Mouse (Mus musculus) granulocyte monocyte progenitor cell, adult 5-6 weeks (primary cell): ENCODE measurements around the gene Mast1. TPM values are rescaled to one million over a fixed set of nuclear protein-coding genes. Genes with fewer than 3 reads are reported as not detected.
A peak's percentile ranks its signal among the peaks of the same experiment; 100 is the strongest.
"Not testable (repeated sequence)": the region's sequence is repeated elsewhere in the genome, so short reads cannot be mapped to it uniquely, and the experiment has no call there.

Source experiments
- ATAC-seq: replicated peaks from 2 replicates; pipeline ENCODE4 v1.8.0; 2016; ENCODE audit warnings: mild to moderate bottlenecking, moderate TSS enrichment, inconsistent platforms; ENCODE audit not compliant: poor library complexity, severe bottlenecking
- total RNA-seq, 2 experiments: library from RNA; stranded (forward) in 1 of 2; stranded (reverse) in 1 of 2; fragments of 200-712, 200-1000 nt in 1 of 2; fragments of >200 nt in 1 of 2; fragmentation: Nextera tagmentation in 1 of 2; gene quantifications; 2 replicates each; pipeline ENCODE4 v1.2.3; 2014 to 2017

Gene Mast1
- total RNA-seq, 2 experiments from 2014 or later, result not detected

DNA sequence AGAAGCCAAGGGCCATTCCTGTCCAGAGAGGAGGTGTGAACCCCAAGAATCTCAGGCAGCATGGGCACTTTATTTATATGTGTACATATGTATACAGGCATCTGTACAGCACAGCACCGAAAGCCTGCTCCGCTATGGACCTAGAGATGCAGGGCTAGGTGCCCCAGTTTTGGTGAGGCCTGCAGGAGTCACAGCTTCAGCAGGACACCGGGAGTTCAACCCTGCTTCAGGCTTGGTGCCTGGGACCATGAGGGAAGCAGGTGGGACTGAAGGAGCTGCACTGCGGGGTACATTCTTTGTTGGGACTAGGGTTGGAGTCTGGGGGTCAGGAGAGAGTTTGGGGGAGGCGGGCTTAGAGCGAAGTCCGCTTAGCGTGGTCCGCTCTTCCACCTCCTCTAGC lies 25.3 kb downstream of the Mast1 start:
- no peak for ATAC-seq

DNA sequence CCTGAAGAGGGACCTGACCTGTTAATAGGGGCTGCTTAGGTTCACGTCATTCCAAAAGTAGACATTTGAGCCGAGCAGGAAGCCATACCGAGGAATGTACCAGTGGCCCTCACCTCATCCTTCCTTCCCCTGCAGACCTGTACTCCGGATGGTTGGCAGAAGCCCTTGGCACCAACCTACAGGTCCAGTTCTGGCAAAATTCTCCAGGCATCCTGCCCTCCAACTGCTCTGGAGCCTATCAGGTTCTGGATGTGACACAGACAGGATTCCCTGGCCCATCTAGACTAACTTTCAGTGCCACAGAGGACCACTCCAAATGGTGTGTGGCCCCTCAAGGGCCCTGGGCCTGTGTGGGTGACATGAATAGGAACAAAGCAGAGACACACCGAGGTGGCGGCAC lies 26.6 kb downstream of the Mast1 start:
- ATAC-seq, result no peak

DNA sequence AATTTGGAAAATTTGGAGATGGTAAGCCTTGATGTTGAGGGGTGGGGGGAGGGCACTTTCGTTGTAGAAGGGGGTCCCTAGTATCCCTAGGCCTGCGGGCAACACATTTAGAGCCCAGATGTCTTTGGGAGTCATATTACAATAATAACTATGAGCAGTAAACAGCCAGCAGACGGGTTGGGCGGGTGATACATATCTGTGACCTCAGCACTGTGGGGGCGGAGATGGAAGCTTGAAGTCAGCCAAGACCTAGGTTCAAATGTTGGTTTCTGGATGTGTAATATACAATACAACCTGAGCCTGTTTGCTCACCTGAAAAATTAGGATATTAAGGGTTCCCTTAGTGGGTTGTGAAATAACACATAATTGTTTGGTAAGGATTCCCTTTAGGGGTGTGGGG lies 27.2 kb downstream of the Mast1 start:
- ATAC-seq, result no peak

DNA sequence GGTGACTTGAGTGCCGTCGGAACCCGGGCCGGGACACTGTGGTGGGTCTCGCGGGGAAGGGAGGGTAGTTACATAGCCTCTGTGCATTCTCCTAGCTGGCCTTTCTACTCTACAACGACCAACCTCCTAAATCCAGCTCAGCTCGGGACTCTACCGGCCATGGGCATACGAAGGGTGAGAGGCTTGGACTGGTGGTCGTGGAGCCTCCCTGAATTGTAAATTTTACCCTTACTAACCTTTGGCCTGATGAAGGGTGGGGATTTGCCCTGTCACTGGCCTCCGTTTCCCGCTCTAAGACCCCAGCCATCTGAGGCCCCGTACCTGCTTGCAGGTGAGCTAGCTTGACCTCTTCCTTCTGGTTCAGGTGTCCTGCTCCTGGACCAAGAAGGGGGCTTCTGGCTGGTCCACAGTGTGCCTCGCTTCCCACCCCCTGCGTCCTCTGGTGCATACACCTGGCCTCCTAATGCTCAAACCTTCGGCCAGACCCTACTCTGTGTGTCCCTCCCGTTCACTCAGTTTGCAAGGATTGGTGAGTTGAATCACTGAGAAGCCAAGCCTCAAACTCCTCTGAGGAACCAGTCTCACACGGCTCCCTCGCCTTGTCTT lies 27.9 kb downstream of the Mast1 start:
- ATAC-seq, result no peak

DNA sequence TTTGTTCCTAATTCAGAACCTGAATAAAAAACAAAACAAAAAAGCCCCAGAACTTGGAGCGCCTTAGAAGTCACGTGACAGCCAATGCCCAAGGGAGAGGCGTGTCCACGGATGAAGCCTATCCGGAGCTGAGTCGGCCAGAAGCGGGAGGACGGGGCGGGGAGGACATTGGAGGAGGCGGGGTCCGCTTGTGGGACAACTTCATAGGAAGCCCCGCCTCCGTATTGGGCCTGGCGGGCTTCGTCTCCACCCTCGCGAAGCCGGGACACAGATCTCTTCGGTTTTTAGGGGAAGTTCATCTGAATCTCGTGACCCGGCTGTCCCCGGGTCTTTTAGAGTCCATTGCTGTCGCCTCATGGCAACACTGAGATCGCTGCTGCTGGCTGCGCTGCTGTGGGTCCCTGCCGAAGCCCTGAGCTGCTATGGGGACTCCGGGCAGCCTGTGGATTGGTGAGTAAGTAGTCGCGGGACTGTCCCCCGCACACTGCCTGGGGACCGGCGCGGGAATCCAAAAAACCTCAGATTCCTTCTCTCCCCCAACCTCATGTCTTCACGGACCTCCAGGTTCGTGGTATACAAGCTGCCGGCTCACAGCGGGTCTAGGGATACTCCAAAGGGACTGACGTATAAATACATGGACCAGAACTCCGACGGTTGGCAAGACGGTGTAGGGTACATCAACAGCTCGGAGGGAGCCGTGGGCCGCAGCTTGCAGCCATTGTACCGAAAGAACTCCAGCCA lies 28.6 kb downstream of the Mast1 start, which contains the start of gene Dnase2a:
Dnase2a (plus strand) TSS at position 140 of the 741 bp plus-strand sequence.
- peak; percentile 92 for ATAC-seq

DNA sequence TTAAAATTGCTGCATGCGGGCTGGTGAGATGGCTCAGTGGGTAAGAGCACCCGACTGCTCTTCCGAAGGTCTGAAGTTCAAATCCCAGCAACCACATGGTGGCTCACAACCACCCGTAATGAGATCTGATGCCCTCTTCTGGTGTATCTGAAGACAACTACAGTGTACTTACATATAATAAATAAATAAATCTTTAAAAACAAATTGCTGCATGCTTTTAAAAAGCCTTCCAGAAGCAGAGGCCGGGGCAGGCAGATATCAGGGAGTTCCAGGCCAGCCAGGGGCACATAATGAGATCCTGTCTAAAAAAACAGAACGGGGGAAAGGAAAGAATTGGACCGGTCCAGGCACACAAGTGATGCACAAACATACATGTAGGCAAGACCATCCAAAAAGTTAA lies 29.2 kb downstream of the Mast1 start:
- ATAC-seq, result not testable (repeated sequence)

DNA sequence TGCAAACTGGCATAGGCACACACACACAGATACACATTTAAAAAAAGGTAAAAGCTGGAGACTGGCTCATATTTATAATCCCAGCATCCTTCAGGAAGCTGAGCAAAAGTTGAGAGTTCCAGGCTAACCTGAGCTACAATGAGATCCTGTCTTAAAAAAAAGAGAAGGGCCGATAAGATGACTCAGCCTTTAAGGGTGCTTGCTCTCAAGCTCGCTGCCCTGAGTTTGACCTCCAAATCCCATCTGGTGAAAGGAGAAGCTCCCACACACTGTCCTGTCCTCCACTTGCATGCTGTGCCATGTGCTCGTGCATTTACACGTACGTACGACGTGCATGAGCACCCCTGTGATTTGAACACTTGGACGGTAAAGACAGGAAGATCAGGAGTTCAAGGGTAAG lies 29.7 kb downstream of the Mast1 start:
- ATAC-seq, result no peak

DNA sequence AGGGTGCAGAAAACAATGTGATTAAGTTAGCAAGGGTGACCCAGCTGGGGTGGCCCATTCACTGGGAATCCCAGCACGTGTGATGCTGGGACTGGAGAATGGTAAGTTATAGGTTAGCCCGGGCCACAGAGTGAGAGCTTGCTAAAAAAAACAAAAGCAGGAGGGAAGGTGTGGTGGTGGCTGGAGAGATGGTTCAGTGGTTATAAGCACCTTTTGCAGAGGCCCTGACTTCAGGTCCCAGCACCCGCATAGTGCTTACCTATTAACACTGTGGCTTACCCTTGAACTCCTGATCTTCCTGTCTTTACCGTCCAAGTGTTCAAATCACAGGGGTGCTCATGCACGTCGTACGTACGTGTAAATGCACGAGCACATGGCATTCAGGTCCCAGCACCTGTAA lies 30.1 kb downstream of the Mast1 start:
- no peak for ATAC-seq

DNA sequence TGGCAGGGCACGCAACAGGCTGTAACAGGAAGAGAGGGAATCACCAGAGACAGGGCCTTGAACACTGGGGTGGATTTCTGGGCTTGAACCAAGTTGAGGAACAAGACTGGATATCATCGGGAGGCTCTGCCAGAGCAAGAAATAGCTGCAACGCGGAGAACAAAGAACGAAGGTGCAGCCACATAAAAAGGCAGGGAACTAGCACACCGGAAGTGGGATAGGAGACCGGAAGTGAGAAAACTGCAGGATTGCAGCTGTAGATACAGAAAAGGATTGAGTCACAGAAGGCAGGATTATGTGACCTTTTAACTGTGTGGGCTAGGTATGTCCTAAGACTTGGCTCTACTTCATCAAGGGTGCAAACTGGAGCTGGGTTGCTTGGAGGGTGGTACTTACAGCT lies 32.8 kb downstream of the Mast1 start:
- no peak for ATAC-seq

DNA sequence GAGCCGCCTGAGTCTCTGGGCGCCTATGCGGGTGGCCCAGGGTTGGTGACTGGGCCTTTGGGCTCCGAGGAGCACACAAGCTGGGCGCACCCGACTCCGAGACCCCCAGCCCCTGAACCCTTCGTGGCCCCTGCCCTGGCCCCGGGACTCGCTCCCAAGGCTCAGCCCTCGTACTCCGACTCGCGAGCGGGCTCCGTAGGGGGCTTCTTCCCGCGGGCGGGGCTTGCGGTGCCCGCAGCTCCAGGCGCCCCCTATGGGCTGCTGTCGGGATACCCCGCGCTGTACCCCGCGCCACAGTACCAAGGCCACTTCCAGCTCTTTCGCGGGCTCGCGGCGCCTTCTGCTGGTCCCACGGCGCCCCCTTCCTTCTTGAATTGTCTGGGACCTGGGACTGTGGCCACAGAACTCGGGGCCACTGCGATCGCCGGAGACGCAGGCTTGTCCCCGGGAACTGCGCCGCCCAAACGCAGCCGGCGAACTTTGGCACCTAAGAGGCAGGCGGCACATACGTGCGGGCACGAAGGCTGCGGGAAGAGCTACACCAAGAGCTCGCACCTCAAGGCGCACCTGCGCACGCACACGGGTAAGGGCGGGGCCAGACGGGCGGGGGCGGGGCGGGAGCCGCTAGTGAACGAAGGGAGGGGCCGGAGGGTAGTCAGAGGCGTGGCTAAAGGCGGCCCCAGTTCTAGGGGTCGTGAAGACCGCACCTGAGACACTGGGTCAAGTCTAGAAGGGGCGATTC lies 34.1 kb downstream of the Mast1 start:
- ATAC-seq, result peak; percentile 93

DNA sequence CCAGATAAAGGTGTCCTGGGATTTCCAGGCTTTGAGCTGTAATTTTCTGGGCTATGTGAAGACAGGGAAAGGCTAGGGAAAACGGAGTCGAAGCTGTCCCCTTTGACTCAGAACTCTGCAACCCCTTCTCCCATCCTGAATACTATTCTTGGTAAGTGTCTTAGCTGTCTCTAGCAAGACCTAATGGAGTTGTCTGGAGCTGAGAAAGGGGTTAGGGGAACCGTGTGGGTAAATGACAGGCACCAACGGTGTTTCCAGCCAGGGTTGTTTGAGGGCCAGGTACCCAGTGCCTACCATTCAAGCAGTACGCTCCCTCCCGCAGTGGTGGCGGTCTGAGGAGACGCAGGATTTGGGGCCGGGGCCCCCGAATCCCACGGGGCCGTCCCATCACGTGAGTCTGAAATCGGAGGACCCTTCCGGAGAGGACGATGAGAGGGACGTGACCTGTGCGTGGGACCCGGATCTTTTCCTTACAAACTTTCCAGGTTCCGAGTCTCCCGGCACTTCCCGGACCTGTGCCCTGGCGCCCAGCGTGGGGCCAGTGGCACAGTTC lies 34.7 kb downstream of the Mast1 start:
- no peak; the same call in 1 of the 2 replicates for ATAC-seq

DNA sequence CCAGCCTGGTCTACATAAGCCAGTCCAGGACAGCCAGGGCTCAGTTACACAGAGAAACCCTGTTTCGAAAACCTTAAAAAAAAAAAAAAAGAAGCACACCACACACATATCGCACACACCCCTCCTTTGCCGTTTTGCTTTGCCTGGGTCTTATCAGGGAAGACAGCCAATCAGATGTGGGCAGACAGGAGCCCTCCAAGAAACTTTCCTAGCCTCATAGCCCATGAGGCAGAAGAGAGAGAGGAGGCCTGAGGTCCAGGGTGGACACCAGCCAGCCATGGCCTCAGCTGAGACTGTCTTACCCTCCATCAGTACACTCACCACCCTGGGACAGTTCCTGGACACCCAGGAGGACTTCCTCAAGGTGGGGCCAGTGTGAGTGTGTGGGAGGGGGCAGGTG lies 35.4 kb downstream of the Mast1 start, which contains the start of gene Klf1:
Klf1 (plus strand) TSS at position 177 of the 400 bp plus-strand sequence.
- no peak for ATAC-seq

DNA sequence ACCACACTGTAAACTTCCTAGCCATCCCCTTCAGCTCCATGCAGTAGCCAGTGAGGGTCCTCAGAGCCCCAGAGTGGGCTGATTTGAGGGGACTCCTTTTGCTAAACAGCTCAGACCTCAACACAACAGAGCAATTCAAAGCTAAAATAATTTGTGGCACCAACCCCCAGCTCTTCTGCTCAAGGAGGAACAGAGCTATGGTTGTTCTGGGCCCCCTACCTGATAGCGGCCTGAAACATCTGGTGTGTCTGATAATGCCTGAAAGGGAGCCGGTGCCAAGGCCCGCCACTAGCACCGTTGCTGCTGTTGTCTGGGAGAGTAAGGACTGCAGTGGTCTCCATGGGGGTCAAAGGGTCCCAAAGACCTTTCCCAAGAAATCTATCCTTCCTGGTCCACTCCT lies 36.1 kb downstream of the Mast1 start:
- no peak for ATAC-seq

DNA sequence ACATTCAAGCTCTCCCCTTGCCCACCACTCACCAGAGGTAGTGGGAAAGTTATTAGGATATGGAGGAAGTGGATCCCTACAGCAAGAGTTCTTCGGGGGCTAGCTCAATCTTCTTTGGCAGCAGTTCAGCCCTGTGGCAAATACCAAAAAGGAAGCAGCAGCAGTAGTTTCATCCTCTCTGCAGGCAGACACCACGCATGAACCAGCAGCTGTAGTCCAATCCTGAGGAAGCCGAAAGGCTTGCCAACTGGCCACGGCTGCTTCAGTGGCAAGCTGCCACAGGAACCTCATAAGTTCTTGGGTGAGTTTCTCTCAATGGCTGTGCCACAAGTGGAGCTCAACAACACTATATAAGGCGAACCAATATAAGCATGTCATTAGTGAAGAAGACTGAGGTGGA lies 41.2 kb downstream of the Mast1 start:
- ATAC-seq, result no peak

DNA sequence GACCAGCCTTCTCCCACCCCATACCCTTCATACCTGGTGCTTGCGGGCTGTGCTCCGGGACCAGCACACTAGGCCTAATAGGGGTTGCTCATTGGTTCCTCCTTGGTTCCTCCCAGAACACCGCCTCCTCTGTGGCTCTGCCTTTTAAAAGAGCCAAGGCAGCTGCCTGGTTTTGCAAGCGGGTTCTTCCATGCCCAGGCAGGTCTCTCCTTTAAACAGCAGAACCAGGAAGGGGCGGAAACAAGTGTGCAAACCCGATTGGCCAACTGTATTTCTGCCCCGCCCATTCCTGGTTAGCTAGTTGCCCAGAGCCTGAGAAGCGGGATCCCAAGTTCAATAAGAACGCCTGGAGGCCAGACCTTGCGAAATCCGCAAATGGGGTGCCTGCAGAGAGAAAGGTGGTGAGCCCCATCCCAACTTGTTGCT lies 43.4 kb downstream of the Mast1 start, which contains the start of gene Gcdh:
Gcdh (minus strand) TSS at position 213 of the 426 bp plus-strand sequence.
- ATAC-seq, result peak; percentile 96

DNA sequence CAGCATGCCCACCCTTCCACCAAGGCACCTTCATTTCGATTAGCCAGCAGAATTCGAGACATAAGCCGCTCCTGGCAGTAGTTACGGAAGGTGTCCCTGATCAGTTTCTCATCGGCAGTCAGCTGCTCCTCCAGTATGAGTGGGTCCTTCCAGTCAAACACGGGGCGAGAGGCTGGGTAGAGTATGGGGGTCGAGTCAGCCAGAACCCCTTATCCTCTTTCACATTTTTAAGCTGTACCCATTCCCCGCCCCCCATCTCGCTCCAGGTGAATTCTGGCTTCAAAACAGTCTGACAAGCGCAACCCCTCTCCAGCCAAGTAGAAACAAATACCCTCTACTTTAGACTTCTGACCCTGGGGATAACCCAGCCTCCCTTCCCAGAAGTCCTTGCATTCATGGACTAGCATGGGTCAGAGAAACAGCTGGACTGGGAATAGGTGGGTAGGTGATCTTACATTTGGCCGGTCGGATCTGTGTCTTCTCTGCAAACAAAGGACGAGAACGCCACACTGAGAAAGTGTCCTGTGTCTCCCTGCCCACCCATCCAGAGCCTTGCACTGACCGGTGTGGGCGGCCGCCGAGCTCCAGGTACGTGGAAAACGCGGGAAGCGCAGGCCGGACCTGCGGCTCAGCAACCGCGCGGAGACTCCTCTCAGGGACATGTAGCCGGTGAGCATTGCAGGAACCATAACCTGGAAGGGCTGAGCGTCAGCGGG lies 44.0 kb downstream of the Mast1 start:
- ATAC-seq, result no peak

DNA sequence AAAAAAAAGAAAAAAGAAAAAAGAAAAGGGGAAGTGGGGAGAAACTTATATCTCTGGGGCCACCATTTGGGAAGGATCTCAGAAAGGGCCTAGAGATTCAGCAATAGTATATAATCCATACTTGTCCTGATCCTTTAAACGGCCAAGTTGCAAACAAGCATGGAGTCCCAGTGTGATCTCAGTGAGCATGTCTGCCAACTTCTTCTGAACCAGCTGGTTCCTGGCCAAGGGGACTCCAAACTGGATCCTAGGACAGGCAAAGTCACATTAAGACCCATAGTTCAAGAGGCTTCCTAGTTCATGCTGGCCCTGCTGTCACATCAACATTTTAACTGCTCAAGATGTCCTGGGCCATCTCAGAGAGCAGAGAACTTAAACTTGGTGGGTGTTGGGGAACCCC lies 48.0 kb downstream of the Mast1 start:
- ATAC-seq, result no peak

DNA sequence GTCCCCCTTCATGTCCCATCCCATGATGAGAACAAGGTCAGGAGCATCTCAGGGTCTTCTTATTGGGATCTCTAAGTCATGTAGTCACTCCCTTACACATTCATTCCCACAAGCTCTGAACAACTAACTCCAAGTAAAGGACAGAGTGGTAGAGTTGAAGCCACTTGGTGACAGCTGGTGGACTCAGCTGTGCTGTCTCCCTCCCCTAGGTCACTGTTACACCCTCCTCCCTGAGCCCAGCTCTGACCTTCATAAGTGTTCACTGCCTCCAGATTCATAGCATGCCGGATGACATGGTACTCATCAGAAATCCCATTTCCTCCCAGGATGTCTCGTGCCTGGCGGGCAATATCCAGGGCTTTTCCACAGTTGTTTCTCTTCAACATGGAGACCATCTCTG lies 48.9 kb downstream of the Mast1 start:
- ATAC-seq, result no peak

DNA sequence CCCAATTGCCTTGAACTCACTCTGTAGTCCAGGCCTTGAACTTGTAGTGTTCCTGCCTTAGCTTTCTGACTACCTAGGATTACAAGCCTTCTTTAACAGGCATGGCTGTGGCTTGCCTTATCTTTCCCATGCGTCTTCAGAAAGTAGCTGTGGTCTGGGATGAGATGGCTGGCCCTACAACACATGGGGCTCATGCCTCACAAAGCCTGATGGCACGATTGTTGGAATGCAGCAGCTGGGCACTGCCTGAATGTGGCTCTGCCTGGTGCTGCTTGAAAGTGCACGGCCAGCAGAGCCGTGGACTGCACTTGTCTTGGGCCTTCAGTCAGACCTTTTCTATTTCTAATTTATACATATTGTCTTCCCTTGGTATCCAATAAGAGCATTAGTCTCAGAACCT lies 52.4 kb downstream of the Mast1 start:
- ATAC-seq, result no peak

DNA sequence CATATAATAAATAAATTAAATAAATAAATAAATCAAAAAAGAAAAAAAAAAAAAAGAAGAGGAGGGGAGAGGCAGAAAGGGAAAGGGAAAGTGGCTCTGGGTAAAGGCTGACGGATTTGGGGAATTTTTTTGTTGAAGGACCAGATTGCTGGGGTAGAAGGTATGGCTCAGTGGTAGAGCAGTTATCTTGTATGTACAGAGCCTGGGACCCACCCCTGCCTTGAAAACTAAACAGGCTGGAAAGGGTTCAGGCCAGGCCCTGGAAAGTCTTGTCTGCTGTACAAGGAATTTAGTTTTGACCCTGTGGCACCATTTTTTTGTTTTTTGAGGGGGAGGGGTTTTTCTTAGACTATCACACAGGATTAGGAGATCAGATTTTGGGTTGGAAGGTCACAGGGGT lies 58.2 kb downstream of the Mast1 start:
- ATAC-seq, result no peak
